Mouse (Mus musculus) lung, postnatal 0 days (tissue): ENCODE measurements around the gene Sox11.

ENCODE experiments used
- CTCF ChIP-seq: IDR thresholded peaks from 2 replicates; pipeline ENCODE4 v1.5.1; 2016; ENCODE audit warnings: antibody characterized with exemption, mild to moderate bottlenecking
- EP300 ChIP-seq: IDR thresholded peaks from 2 replicates; pipeline ENCODE4 v1.6.1; 2016; ENCODE audit warnings: antibody characterized with exemption, mild to moderate bottlenecking, control low read depth

GRCm38 (mm10) chr12:27342691-27343605, 574 bp upstream of the Sox11 start:
- no peak for TF ChIP-seq EP300
- TF ChIP-seq CTCF: peak; percentile 67
